Mouse (Mus musculus) limb, embryonic 14.5 days (tissue): Measurements from ENCODE around the gene Itm2c. TPM values are rescaled to one million over a fixed set of nuclear protein-coding genes. Genes with fewer than 3 reads are reported as not detected.

Experiments
- ATAC-seq: fragments of 200-750 bp; cut with Nextera tagmentation; 2 replicates; pipeline ENCODE4 v1.8.0; 2017; ENCODE audit warnings: low read depth, moderate number of reproducible peaks, moderate TSS enrichment; ENCODE audit not compliant: low FRiP score
- DNase-seq: peaks from one replicate; pipeline ENCODE4 v3.0.0-alpha.2; 2015; ENCODE audit warnings: low spot score
- H3K27ac ChIP-seq: fragments of 300-500 bp; sonication (generic); replicated peaks from 2 replicates; pipeline ENCODE4 v1.5.1; 2014; ENCODE audit warnings: low read depth, mild to moderate bottlenecking, low read length, moderate library complexity, mixed read lengths
- H3K27me3 ChIP-seq: fragments of 300-500 bp; sonication (generic); 2 replicates; pipeline ENCODE4 v1.6.1; 2014; ENCODE audit warnings: low read length, mixed read lengths; ENCODE audit not compliant: control insufficient read depth, insufficient read depth
- H3K36me3 ChIP-seq: fragments of 300-500 bp; sonication (generic); 2 replicates; pipeline ENCODE4 v1.6.1; 2014; ENCODE audit warnings: mild to moderate bottlenecking, low read length, moderate library complexity, mixed read lengths; ENCODE audit not compliant: control insufficient read depth, insufficient read depth
- H3K4me1 ChIP-seq: fragments of 300-500 bp; sonication (generic); 2 replicates; pipeline ENCODE4 v1.6.1; 2014; ENCODE audit warnings: antibody characterized with exemption, low read length, mixed read lengths; ENCODE audit not compliant: control insufficient read depth, insufficient read depth
- H3K4me2 ChIP-seq: fragments of 300-500 bp; sonication (generic); replicated peaks from 2 replicates; pipeline ENCODE4 v1.6.1; 2014; ENCODE audit warnings: low read depth, mild to moderate bottlenecking, low read length, moderate library complexity; ENCODE audit not compliant: severe bottlenecking
- H3K4me3 ChIP-seq: fragments of 300-500 bp; sonication (generic); replicated peaks from 2 replicates; pipeline ENCODE4 v1.5.1; 2014; ENCODE audit warnings: low read length
- H3K9ac ChIP-seq: fragments of 300-500 bp; sonication (generic); 2 replicates; pipeline ENCODE4 v1.6.1; 2014; ENCODE audit warnings: mild to moderate bottlenecking, low read depth, low read length, moderate library complexity; ENCODE audit not compliant: severe bottlenecking
- H3K9me3 ChIP-seq: fragments of 300-500 bp; sonication (generic); 2 replicates; pipeline ENCODE4 v1.6.1; 2016; ENCODE audit warnings: low read length; ENCODE audit not compliant: control insufficient read depth
- POLR2A ChIP-seq: fragments of 200-500 bp; IDR thresholded peaks from 2 replicates; pipeline ENCODE4 v1.8.0; 2012; ENCODE audit warnings: inconsistent platforms, mild to moderate bottlenecking, moderate library complexity, borderline replicate concordance; ENCODE audit not compliant: insufficient read depth, insufficient read length; ENCODE audit errors: extremely low read depth
- WGBS: fragments of 180-500 bp; shearing (Covaris S2); extraction: QIAGEN DNeasy Blood & Tissue Kit; methylation state at CpG from one replicate; pipeline ENCODE4 v1.1.7; 2014; 5-methylcytosine and 5-hydroxymethylcytosine counted together
- polyA plus RNA-seq, 2 experiments: library from polyadenylated mRNA; depleted of rRNA in 1 of 2; stranded (reverse) in 1 of 2; unstranded in 1 of 2; fragments of >200 nt; fragmentation: Nextera tagmentation in 1 of 2; extraction: Ambion mirVana in 1 of 2; gene quantifications; 2 replicates each; pipeline versions ENCODE4 v1.2.1 to v1.2.3; 2012 to 2014

Gene Itm2c
- polyA plus RNA-seq, 2 experiments, result 181 to 213 TPM

GRCm38 (mm10) chr1:85906892-85907291 lies 12.8 kb downstream of the Itm2c start:
- H3K27me3 ChIP-seq, result no peaks in the 10 kb centered on the region
- WGBS, result 74% methylated on average over 12 of the region's 12 CpGs

GRCm38 (mm10) chr1:85908754-85909590 lies 14.9 kb downstream of the Itm2c start:
- Histone ChIP-seq H3K4me2 (no peak overlapping the region), H3K4me3 (no peak overlapping the region), H3K27ac (no peak overlapping the region), H3K27me3 (no peaks in the 10 kb centered on the region), H3K9me3 (no peaks in the 10 kb centered on the region), H3K4me1 (no peaks in the 10 kb centered on the region), H3K36me3 (peaks cover 52% of the 10 kb centered on the region), H3K9ac (no peak overlapping the region)
- ATAC-seq, result no peak
- no peak for TF ChIP-seq POLR2A
- 72% methylated on average over 13 of the region's 13 CpGs for WGBS
- DNase-seq, result no peak

More at GRCm38 (mm10) chr1:85906892-85907291, 12.8 kb downstream of the Itm2c start:
- no peak overlapping the region for H3K27ac ChIP-seq
- H3K4me2 ChIP-seq, result no peak overlapping the region
- no peak overlapping the region for H3K4me3 ChIP-seq
- TF ChIP-seq POLR2A, result no peak
- peaks cover 3% of the 10 kb centered on the region for H3K4me1 ChIP-seq
- H3K9ac ChIP-seq, result no peak overlapping the region
- peaks cover 66% of the 10 kb centered on the region for H3K36me3 ChIP-seq
- no peak for ATAC-seq
- no peak for DNase-seq
- H3K9me3 ChIP-seq, result no peaks in the 10 kb centered on the region

- no peak overlapping the region for H3K4me2 ChIP-seq
- TF ChIP-seq POLR2A, result no peak
- H3K4me3 ChIP-seq, result no peak overlapping the region
- H3K4me1 ChIP-seq, result no peaks in the 10 kb centered on the region
- WGBS, result 88% methylated on average over 7 of the region's 7 CpGs
- H3K9ac ChIP-seq, result no peak overlapping the region
- DNase-seq (no peak), ATAC-seq (no peak)
- no peaks in the 10 kb centered on the region for H3K9me3 ChIP-seq
- no peak overlapping the region for H3K27ac ChIP-seq
- H3K27me3 ChIP-seq, result no peaks in the 10 kb centered on the region
- peaks cover 10% of the 10 kb centered on the region for H3K36me3 ChIP-seq
Measured at GRCm38 (mm10) chr1:85913078-85913755, 19.1 kb downstream of the Itm2c start.

GRCm38 (mm10) chr1:85915890-85916289 lies 21.8 kb downstream of the Itm2c start:
- Histone ChIP-seq H3K27ac (no peak overlapping the region), H3K4me2 (no peak overlapping the region), H3K4me1 (no peaks in the 10 kb centered on the region), H3K9me3 (no peaks in the 10 kb centered on the region), H3K36me3 (no peaks in the 10 kb centered on the region), H3K4me3 (no peak overlapping the region), H3K9ac (no peak overlapping the region), H3K27me3 (no peaks in the 10 kb centered on the region)
- no peak for TF ChIP-seq POLR2A
- DNase-seq (no peak), ATAC-seq (no peak)

GRCm38 (mm10) chr1:85916830-85917450 lies 22.9 kb downstream of the Itm2c start:
- whole genome bisulfite sequencing, result 57% methylated on average over 4 of the region's 4 CpGs
- H3K9ac ChIP-seq, result no peak overlapping the region
- H3K27me3 ChIP-seq, result no peaks in the 10 kb centered on the region
- no peak overlapping the region for H3K4me3 ChIP-seq
- H3K9me3 ChIP-seq, result no peaks in the 10 kb centered on the region
- H3K27ac ChIP-seq, result no peak overlapping the region
- TF ChIP-seq POLR2A, result no peak
- ATAC-seq (no peak), DNase-seq (no peak)
- no peaks in the 10 kb centered on the region for H3K36me3 ChIP-seq
- no peak overlapping the region for H3K4me2 ChIP-seq
- no peaks in the 10 kb centered on the region for H3K4me1 ChIP-seq
